Mouse (Mus musculus): ENCODE measurements around the gene Bod1l.

DNA sequence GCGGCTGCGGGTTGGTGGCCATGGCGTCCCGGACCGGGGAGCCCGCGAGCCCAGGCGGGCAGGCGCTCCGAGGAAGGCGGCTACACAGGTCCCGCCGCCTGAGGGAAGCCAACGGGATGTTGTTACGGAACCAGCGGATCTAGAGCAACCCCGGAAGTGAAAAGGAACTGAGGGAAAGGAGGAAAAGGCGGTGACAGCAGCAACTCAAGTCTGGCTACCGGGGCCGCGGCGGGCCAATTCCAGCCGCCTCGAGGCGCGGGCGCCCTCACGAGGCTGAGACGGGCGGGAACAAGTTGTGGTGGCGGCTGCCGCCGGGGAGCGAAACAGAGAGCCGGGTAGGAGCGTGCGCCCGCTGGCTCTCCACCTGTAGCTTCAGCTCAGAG, at the start of gene Bod1l:
- TF ChIP-seq CTCF (IDR thresholded peaks at IDR 0.05; ENCODE audit: low read depth) (peak; percentile 79), EP300 (IDR thresholded peaks at IDR 0.05; ENCODE audit: low read depth) (peak; percentile 74)
